9 mouse cellular contexts compared by ENCODE assay signal in the genomic region with DNA sequence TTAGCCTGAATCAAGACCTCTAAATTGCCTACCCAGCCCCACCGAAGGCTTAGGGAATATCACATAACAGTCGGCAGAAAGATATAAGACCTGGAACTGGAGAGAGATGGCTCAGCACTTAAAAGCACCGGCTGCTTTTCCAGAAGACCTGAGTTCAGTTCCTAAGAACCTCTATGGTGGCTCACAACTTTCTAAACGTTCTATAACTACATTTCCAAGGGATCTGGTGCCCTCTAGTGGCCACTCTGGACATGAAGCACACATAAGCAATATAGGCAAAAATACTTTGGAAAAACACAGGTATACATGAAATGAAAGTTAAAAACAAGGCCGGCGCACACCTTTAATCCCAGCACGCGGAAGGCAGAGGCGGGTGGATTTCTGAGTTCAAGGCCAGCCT. TPM values are rescaled to one million over a fixed set of nuclear protein-coding genes. Genes with fewer than 3 reads are reported as not detected.
A peak's percentile ranks its signal among the peaks of the same experiment; 100 is the strongest.
DNase-seq lines count a peak whose midpoint lies in the region; ATAC-seq and TF ChIP-seq lines count a peak whose summit lies in the region.
"Had no signal": no experiment of that assay in that cellular context is flagged by ENCODE, and none has a peak within 500 bp of the region (broad histone marks: within the 10 kb centered on the region; RNA-seq: fewer than 3 reads in every experiment).

No protein-coding gene starts in this region.

- DNase-seq in CH12.LX (ENCODE audit: extremely low read depth) (peak; percentile 91), liver (peak; percentile 82)
- DNase-seq in brain, embryonic 14.5 days (ENCODE audit: low read depth): peak; percentile 92
- peak; percentile 81 for DNase-seq in heart, embryonic 10.5 days (ENCODE audit: low spot score)
- DNase-seq in naive thymus-derived CD4-positive, alpha-beta T cell, adult 2 months (ENCODE audit: low read depth): peak; percentile 87

- dilution Hi-C loops in CH12.LX (cut with MboI; ENCODE audit: extremely low pct_ligation_motif_present, extremely low pct_unique_long_range_greater_than_20kb, low sequenced_read_pairs): no loop called here

- no peak for TF ChIP-seq POLR2A in CH12.LX (IDR thresholded peaks at IDR 0.05; ENCODE audit: low read depth, low read length)
- TF ChIP-seq POLR2A in brain, embryonic 14.5 days (IDR thresholded peaks at IDR 0.05; ENCODE audit: borderline replicate concordance, extremely low read depth, insufficient read depth, insufficient read length, poor library complexity, severe bottlenecking): no peak

- H3K4me1 ChIP-seq in CH12.LX (ENCODE audit: control insufficient read depth in 1 of 2, insufficient read depth in 2 of 2): peaks cover 4 to 5% of the 10 kb centered on the region in 2 experiments; a peak in 3 of 4 replicates
- H3K4me1 ChIP-seq in heart, embryonic 10.5 days: 0 out of 2 replicates have a peak, but pooled peaks cover 3% of the 10 kb centered on the region
- H3K4me1 ChIP-seq in kidney, embryonic 16.5 days (ENCODE audit: insufficient read depth, low read length): no peaks in the 10 kb centered on the region
- no peaks in the 10 kb centered on the region for H3K4me1 ChIP-seq in stomach, embryonic 15.5 days

- in situ Hi-C loops in CH12.LX (cut with MboI; ENCODE audit: low pct_ligation_motif_present, low pct_unique_long_range_greater_than_20kb, low sequenced_read_pairs): no loop called here

- peak; percentile 44 to 91; a peak in 3 of 4 replicates for TF ChIP-seq CTCF in CH12.LX (conservative IDR thresholded peaks at IDR 0.05 in 1 of 2, IDR thresholded peaks at IDR 0.05 in 1 of 2; ENCODE audit: low read depth in 2 of 2, low read length in 2 of 2)
- TF ChIP-seq CTCF in brain, embryonic 14.5 days (IDR thresholded peaks at IDR 0.05; ENCODE audit: borderline replicate concordance, extremely low read depth, insufficient read depth, insufficient read length): peak; percentile 61; the same call in 1 of the 2 replicates

- H3K79me2 ChIP-seq in CH12.LX (replicated peaks; ENCODE audit: control insufficient read depth, extremely low read depth, insufficient read depth, poor library complexity, severe bottlenecking): no peaks in the 10 kb centered on the region

- peak overlapping the region; percentile 28 to 44 (median 38) for H3K4me3 ChIP-seq in CH12.LX (replicated peaks in 1 of 3; ENCODE audit: low read depth in 2 of 3, low read length in 2 of 3, poor library complexity in 1 of 3)
- peak overlapping the region; percentile 31; the same call in 1 of the 2 replicates for H3K4me3 ChIP-seq in heart, embryonic 10.5 days
- H3K4me3 ChIP-seq in kidney, embryonic 16.5 days (ENCODE audit: low read length): peak overlapping the region; percentile 35
- peak overlapping the region; percentile 23 for H3K4me3 ChIP-seq in stomach, embryonic 15.5 days (replicated peaks)

- no peaks in the 10 kb centered on the region for H3K27me3 ChIP-seq in CH12.LX (replicated peaks)
- no peaks in the 10 kb centered on the region for H3K27me3 ChIP-seq in heart, embryonic 10.5 days (ENCODE audit: insufficient read depth, poor library complexity, severe bottlenecking)
- H3K27me3 ChIP-seq in kidney, embryonic 16.5 days (ENCODE audit: insufficient read depth, low read length): no peaks in the 10 kb centered on the region
- H3K27me3 ChIP-seq in stomach, embryonic 15.5 days (replicated peaks): no peaks in the 10 kb centered on the region

- ATAC-seq in erythroblast, adult 5-6 weeks (replicated peaks; ENCODE audit: low FRiP score, poor library complexity, severe bottlenecking): peak; percentile 68
- ATAC-seq in kidney, embryonic 16.5 days (ENCODE audit: low FRiP score, low TSS enrichment): peak; percentile 35; the same call in 1 of the 2 replicates
- ATAC-seq in stomach, embryonic 15.5 days (ENCODE audit: insufficient read depth, low FRiP score, low read depth): peak; percentile 21; the same call in 1 of the 2 replicates

- H3K9ac ChIP-seq in CH12.LX (ENCODE audit: insufficient read depth, low read depth): peak overlapping the region; percentile 53; the same call in 1 of the 2 replicates
- no peak overlapping the region for H3K9ac ChIP-seq in kidney, embryonic 16.5 days (replicated peaks; ENCODE audit: low read length)
- H3K9ac ChIP-seq in stomach, embryonic 15.5 days: no peak overlapping the region

- TF ChIP-seq RAD21 in CH12.LX (IDR thresholded peaks at IDR 0.05; ENCODE audit: low read depth, low read length): peak; percentile 95

- H3K4me2 ChIP-seq in CH12.LX (ENCODE audit: insufficient read depth, low read depth, poor library complexity, severe bottlenecking): peak overlapping the region; percentile 69
- peak overlapping the region; percentile 49 for H3K4me2 ChIP-seq in kidney, embryonic 16.5 days (replicated peaks; ENCODE audit: low read depth, low read length)
- H3K4me2 ChIP-seq in stomach, embryonic 15.5 days: peak overlapping the region; percentile 44

- WGBS in heart, embryonic 10.5 days: 11% methylated on average over 9 of the region's 9 CpGs
- 8% methylated on average over 9 of the region's 9 CpGs for WGBS in kidney, embryonic 16.5 days
- WGBS in stomach, embryonic 15.5 days: 9% methylated on average over 9 of the region's 9 CpGs

- no peaks in the 10 kb centered on the region for H3K36me3 ChIP-seq in CH12.LX (replicated peaks in 1 of 2; ENCODE audit: control insufficient read depth in 1 of 2, insufficient read depth in 1 of 2, low read length in 1 of 2)
- no peaks in the 10 kb centered on the region for H3K36me3 ChIP-seq in heart, embryonic 10.5 days
- no peaks in the 10 kb centered on the region for H3K36me3 ChIP-seq in kidney, embryonic 16.5 days (ENCODE audit: insufficient read depth, low read length)
- no peaks in the 10 kb centered on the region for H3K36me3 ChIP-seq in stomach, embryonic 15.5 days

- TF ChIP-seq EP300 in CH12.LX (IDR thresholded peaks at IDR 0.05; ENCODE audit: low read length): no peak

- peaks cover 8% of the 10 kb centered on the region for H3K9me3 ChIP-seq in CH12.LX (replicated peaks; ENCODE audit: low read length)
- H3K9me3 ChIP-seq in heart, embryonic 10.5 days: no peaks in the 10 kb centered on the region
- peaks cover 3% of the 10 kb centered on the region; the same call in 1 of the 2 replicates for H3K9me3 ChIP-seq in kidney, embryonic 16.5 days (ENCODE audit: low read length)
- H3K9me3 ChIP-seq in stomach, embryonic 15.5 days: no peaks in the 10 kb centered on the region

- no peak overlapping the region for H3K27ac ChIP-seq in CH12.LX (ENCODE audit: insufficient read depth, low read depth)
- H3K27ac ChIP-seq in heart, embryonic 10.5 days: no peak overlapping the region
- no peak overlapping the region for H3K27ac ChIP-seq in kidney, embryonic 16.5 days (ENCODE audit: low read length)
- no peak overlapping the region for H3K27ac ChIP-seq in stomach, embryonic 15.5 days
- H3K27ac ChIP-seq: macrophage had no signal

TF ChIP-seq in CH12.LX, 34 proteins besides CTCF, POLR2A, EP300 and RAD21 (continues in another document):
- TF ChIP-seq POLR2AphosphoS2 (IDR thresholded peaks at IDR 0.05; ENCODE audit: low read depth, low read length) (no peak), USF1 (IDR thresholded peaks at IDR 0.05; ENCODE audit: low read depth, low read length) (no peak), CHD1 (IDR thresholded peaks at IDR 0.05; ENCODE audit: low read depth, low read length) (no peak), USF2 (conservative IDR thresholded peaks at IDR 0.05; ENCODE audit: low read depth, low read length) (no peak), PAX5 (IDR thresholded peaks at IDR 0.05; ENCODE audit: low read length) (no peak), CHD2 (IDR thresholded peaks at IDR 0.05; ENCODE audit: low read length) (no peak), NRF1 (IDR thresholded peaks at IDR 0.05; ENCODE audit: low read depth, low read length) (no peak), KAT2A (IDR thresholded peaks at IDR 0.05; ENCODE audit: insufficient replicate concordance, low read length) (no peak), MYC (IDR thresholded peaks at IDR 0.05; ENCODE audit: low read depth, low read length) (peak; percentile 37), SIN3A (IDR thresholded peaks at IDR 0.05; ENCODE audit: low read length) (peak; percentile 78), IRF4 (IDR thresholded peaks at IDR 0.05; ENCODE audit: low read depth, low read length) (peak; percentile 24; the same call in 1 of the 2 replicates), E2F4 (IDR thresholded peaks at IDR 0.05; ENCODE audit: insufficient replicate concordance, low read depth, low read length) (no peak), ZC3H11A (IDR thresholded peaks at IDR 0.05; ENCODE audit: low read depth, low read length) (peak; percentile 52), MAZ (IDR thresholded peaks at IDR 0.05; ENCODE audit: low read depth, low read length) (peak; percentile 66; the same call in 1 of the 2 replicates), HCFC1 (IDR thresholded peaks at IDR 0.05; ENCODE audit: low read depth, low read length) (no peak), MEF2A (IDR thresholded peaks at IDR 0.05; ENCODE audit: borderline replicate concordance, low read depth, low read length) (no peak), ETS1 (conservative IDR thresholded peaks at IDR 0.05; ENCODE audit: low read depth, low read length) (no peak), TCF12 (IDR thresholded peaks at IDR 0.05; ENCODE audit: low read depth, low read length) (no peak)

RNA-seq across cellular contexts. Expression of a gene that starts 5.9 kb away (rescaled TPM):
- total RNA-seq in CH12.LX (2012; rRNA removed) (0.42 and 0.55 TPM in 2 replicates), CH12.LX (2014; rRNA removed) (not detected in 2 replicates)
- polyA plus RNA-seq in CH12.LX (2012; ENCODE audit: insufficient read length, low read depth): 0.67 and 1.3 TPM in 2 replicates
- 0.26 and 0.74 TPM in 2 replicates for polyA plus RNA-seq in brain, embryonic 14.5 days (2012; rRNA removed)
- total RNA-seq in erythroblast, adult 5-6 weeks (2015; ENCODE audit: low replicate concordance): not detected in 2 replicates
- total RNA-seq in erythroblast, adult 5-6 weeks (2017; ENCODE audit: low replicate concordance): not detected in 2 replicates
- polyA plus RNA-seq in heart, embryonic 10.5 days (2016; fragmentation: Nextera tagmentation; extraction: Ambion mirVana): 4.7 and 8.5 TPM in 2 replicates
- polyA plus RNA-seq in kidney, embryonic 16.5 days (2015; fragmentation: Nextera tagmentation; extraction: Ambion mirVana): 1.1 and 1.3 TPM in 2 replicates
- polyA plus RNA-seq in stomach, embryonic 15.5 days (2015; fragmentation: Nextera tagmentation; extraction: Ambion mirVana): 1.6 and 1.9 TPM in 2 replicates
- polyA plus RNA-seq: macrophage had no signal

RNA-seq across cellular contexts. Expression of a gene that starts 48.1 kb away (rescaled TPM):
- total RNA-seq in CH12.LX (2012; rRNA removed) (15.4 and 15.9 TPM in 2 replicates), CH12.LX (2014; rRNA removed) (16.5 and 16.8 TPM in 2 replicates)
- 7.4 and 7.8 TPM in 2 replicates for polyA plus RNA-seq in CH12.LX (2012; ENCODE audit: insufficient read length, low read depth)
- 7.0 and 8.8 TPM in 2 replicates for polyA plus RNA-seq in brain, embryonic 14.5 days (2012; rRNA removed)
- 8.4 and 10.8 TPM in 2 replicates for total RNA-seq in erythroblast, adult 5-6 weeks (2015; ENCODE audit: low replicate concordance)
- 8.5 and 12.5 TPM in 2 replicates for total RNA-seq in erythroblast, adult 5-6 weeks (2017; ENCODE audit: low replicate concordance)
- polyA plus RNA-seq in heart, embryonic 10.5 days (2016; fragmentation: Nextera tagmentation; extraction: Ambion mirVana): 23.7 and 30.8 TPM in 2 replicates
- polyA plus RNA-seq in kidney, embryonic 16.5 days (2015; fragmentation: Nextera tagmentation; extraction: Ambion mirVana): 37.6 and 40.5 TPM in 2 replicates
- polyA plus RNA-seq in stomach, embryonic 15.5 days (2015; fragmentation: Nextera tagmentation; extraction: Ambion mirVana): 27.1 and 28.7 TPM in 2 replicates
